Mouse (Mus musculus) kidney, embryonic 14.5 days (tissue): ENCODE measurements at regions not wholly inside any gene's neighbourhood (a gene's known extent, or its start where the extent isn't known, plus 50 kb on each side); places are given as distances from the start of the nearest gene placed in this dataset.
"Not testable (repeated sequence)": the region's sequence is repeated elsewhere in the genome, so short reads cannot be mapped to it uniquely, and the experiment has no call there.

Experiments
- ATAC-seq: fragments of 200-750 bp; cut with Nextera tagmentation; 2 replicates; pipeline ENCODE4 v1.8.0; 2017; ENCODE audit warnings: moderate number of reproducible peaks, mild to moderate bottlenecking, moderate TSS enrichment, moderate library complexity; ENCODE audit not compliant: low FRiP score, low TSS enrichment
- H3K27ac ChIP-seq: fragments of 300-500 bp; sonication (generic); 2 replicates; pipeline ENCODE4 v1.5.1; 2014; ENCODE audit warnings: low read depth, mild to moderate bottlenecking, low read length, moderate library complexity, mixed read lengths
- H3K27me3 ChIP-seq: fragments of 300-500 bp; sonication (generic); 2 replicates; pipeline ENCODE4 v1.6.1; 2014; ENCODE audit warnings: mild to moderate bottlenecking, low read length; ENCODE audit not compliant: control insufficient read depth, insufficient read depth
- H3K36me3 ChIP-seq: fragments of 300-500 bp; sonication (generic); 2 replicates; pipeline ENCODE4 v1.6.1; 2014; ENCODE audit warnings: low read length, mixed read lengths; ENCODE audit not compliant: control insufficient read depth, insufficient read depth
- H3K4me1 ChIP-seq: fragments of 300-500 bp; sonication (generic); 2 replicates; pipeline ENCODE4 v1.6.1; 2014; ENCODE audit warnings: low read length, mixed read lengths; ENCODE audit not compliant: control insufficient read depth, insufficient read depth
- H3K4me2 ChIP-seq: fragments of 300-500 bp; sonication (generic); replicated peaks from 2 replicates; pipeline ENCODE4 v1.6.1; 2014; ENCODE audit warnings: low read depth, mild to moderate bottlenecking, low read length
- H3K4me3 ChIP-seq: fragments of 300-500 bp; sonication (generic); 2 replicates; pipeline ENCODE4 v1.5.1; 2014; ENCODE audit warnings: mild to moderate bottlenecking, low read length
- H3K9ac ChIP-seq: fragments of 300-500 bp; sonication (generic); 2 replicates; pipeline ENCODE4 v1.6.1; 2014; ENCODE audit warnings: low read depth, mild to moderate bottlenecking, low read length, moderate library complexity
- H3K9me3 ChIP-seq: fragments of 300-500 bp; sonication (generic); 2 replicates; pipeline ENCODE4 v1.6.1; 2016; ENCODE audit warnings: low read length; ENCODE audit not compliant: control insufficient read depth
- WGBS: fragments of 180-500 bp; shearing (Covaris S2); extraction: QIAGEN DNeasy Blood & Tissue Kit; methylation state at CpG from one replicate; pipeline ENCODE4 v1.1.7; 2014; 5-methylcytosine and 5-hydroxymethylcytosine counted together

DNA sequence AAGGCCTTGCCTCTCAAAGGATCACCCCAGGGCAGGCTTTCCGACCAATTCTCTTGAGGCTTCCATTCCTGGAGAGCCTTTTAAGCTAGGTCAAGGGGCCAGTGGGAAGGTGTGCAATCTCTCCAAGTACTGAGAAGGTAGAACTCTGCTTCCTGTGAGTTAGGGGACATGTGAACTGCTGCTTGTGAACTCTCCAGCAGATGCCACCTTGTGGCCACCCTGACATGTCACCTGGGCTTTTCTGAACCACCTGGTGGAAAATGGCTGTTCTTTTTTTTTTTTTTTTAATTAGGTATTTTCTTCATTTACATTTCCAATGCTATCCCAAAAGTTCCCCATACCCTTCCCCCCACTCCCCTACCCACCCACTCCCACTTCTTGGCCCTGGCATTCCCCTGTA is 438.5 kb upstream of the Sall1 start:
- H3K27ac ChIP-seq, H3K9me3 ChIP-seq, H3K4me2 ChIP-seq, H3K4me1 ChIP-seq, ATAC-seq, H3K9ac ChIP-seq, H3K4me3 ChIP-seq, H3K27me3 ChIP-seq, H3K36me3 ChIP-seq: not testable (repeated sequence)
- 75% methylated on average over 1 of the region's 1 CpGs for WGBS

- 34% methylated on average over 4 of the region's 4 CpGs for WGBS
- Histone ChIP-seq H3K9me3 (no peaks in the 10 kb centered on the region), H3K36me3 (no peaks in the 10 kb centered on the region), H3K27ac (no peak overlapping the region), H3K4me3 (no peak overlapping the region), H3K4me1 (no peaks in the 10 kb centered on the region), H3K27me3 (no peaks in the 10 kb centered on the region), H3K4me2 (no peak overlapping the region), H3K9ac (no peak overlapping the region)
- no peak for ATAC-seq
Measured at GRCm38 (mm10) chr8:89476930-89477329, 433.0 kb upstream of the Sall1 start.

GRCm38 (mm10) chr8:89471116-89471515 is 427.2 kb upstream of the Sall1 start:
- 93% methylated on average over 5 of the region's 5 CpGs for WGBS
- H3K4me3 ChIP-seq = no peak overlapping the region
- no peak overlapping the region for H3K9ac ChIP-seq
- ATAC-seq = no peak
- H3K36me3 ChIP-seq = no peaks in the 10 kb centered on the region
- no peaks in the 10 kb centered on the region for H3K4me1 ChIP-seq
- H3K9me3 ChIP-seq = no peaks in the 10 kb centered on the region
- H3K27ac ChIP-seq = no peak overlapping the region
- no peaks in the 10 kb centered on the region for H3K27me3 ChIP-seq
- no peak overlapping the region for H3K4me2 ChIP-seq

- no peaks in the 10 kb centered on the region for H3K4me1 ChIP-seq
- H3K4me3 ChIP-seq = no peak overlapping the region
- no peak for ATAC-seq
- H3K36me3 ChIP-seq = no peaks in the 10 kb centered on the region
- no peak overlapping the region for H3K27ac ChIP-seq
- no peaks in the 10 kb centered on the region for H3K27me3 ChIP-seq
- no peaks in the 10 kb centered on the region for H3K9me3 ChIP-seq
- H3K4me2 ChIP-seq = no peak overlapping the region
- WGBS = 90% methylated on average over 5 of the region's 5 CpGs
- H3K9ac ChIP-seq = no peak overlapping the region
Measured at GRCm38 (mm10) chr8:89468782-89469220, 424.8 kb upstream of the Sall1 start.

DNA sequence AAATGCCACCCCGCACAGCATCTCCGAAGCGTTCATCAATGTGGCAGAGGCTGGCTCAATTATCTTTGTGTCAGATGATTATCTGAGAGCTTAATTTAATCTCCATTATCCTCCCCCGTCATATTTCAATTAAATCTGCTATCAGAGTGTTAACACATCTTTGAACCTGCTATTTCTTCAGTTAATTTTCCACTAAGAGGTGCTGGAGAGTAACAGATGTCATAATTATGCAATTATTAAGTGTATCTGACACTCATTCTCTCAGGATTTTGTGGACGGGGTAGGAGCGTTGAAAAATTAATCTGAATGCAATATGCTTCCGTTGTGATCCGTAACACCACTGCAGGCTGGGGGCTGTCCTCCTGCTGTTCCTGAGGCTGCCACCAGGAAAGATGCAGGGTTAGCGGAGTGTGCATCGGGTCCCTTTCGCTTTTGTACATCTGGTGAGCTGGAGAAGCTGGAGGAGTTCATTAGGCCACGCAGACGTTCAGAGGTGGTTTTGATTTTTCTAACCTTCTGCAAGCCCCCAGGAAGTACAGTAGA is 421.3 kb upstream of the Sall1 start:
- whole genome bisulfite sequencing = 87% methylated on average over 13 of the region's 13 CpGs
- Histone ChIP-seq H3K4me2 (no peak overlapping the region), H3K36me3 (no peaks in the 10 kb centered on the region), H3K27me3 (no peaks in the 10 kb centered on the region), H3K4me3 (no peak overlapping the region), H3K27ac (no peak overlapping the region), H3K4me1 (no peaks in the 10 kb centered on the region), H3K9ac (no peak overlapping the region), H3K9me3 (no peaks in the 10 kb centered on the region)
- no peak for ATAC-seq

GRCm38 (mm10) chr8:89456517-89456916 is 412.6 kb upstream of the Sall1 start:
- WGBS = 25% methylated on average over 4 of the region's 4 CpGs
- no peak for ATAC-seq
- Histone ChIP-seq H3K9ac (no peak overlapping the region), H3K27me3 (peaks cover 3% of the 10 kb centered on the region; the same call in 1 of the 2 replicates), H3K4me2 (no peak overlapping the region), H3K27ac (no peak overlapping the region), H3K36me3 (no peaks in the 10 kb centered on the region), H3K4me1 (peaks cover 5% of the 10 kb centered on the region; the same call in 1 of the 2 replicates), H3K4me3 (no peak overlapping the region), H3K9me3 (no peaks in the 10 kb centered on the region; the same call in 1 of the 2 replicates)

DNA sequence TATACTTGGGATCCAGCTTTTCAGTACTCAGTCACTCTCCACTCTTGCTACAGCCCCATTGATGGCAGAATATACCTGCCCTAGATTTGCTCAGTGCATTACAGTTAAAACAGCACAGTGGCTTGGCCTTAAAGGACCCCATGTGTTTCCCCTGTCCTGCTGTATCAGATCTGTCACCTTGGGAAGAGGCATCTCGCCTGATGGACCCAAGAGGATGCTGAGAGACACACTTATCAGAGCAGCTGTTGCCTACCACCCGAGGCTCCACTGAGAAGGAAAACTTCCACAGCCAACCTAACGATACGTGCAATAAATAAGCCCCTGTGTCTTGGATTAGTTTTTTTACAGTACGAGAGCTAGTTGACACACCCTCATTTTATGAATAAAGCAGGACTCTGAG is 411.8 kb upstream of the Sall1 start:
- Histone ChIP-seq H3K9ac (no peak overlapping the region), H3K4me3 (no peak overlapping the region), H3K4me1 (peaks cover 5% of the 10 kb centered on the region; the same call in 1 of the 2 replicates), H3K27ac (no peak overlapping the region), H3K9me3 (no peaks in the 10 kb centered on the region; the same call in 1 of the 2 replicates), H3K4me2 (no peak overlapping the region), H3K27me3 (peaks cover 3% of the 10 kb centered on the region; the same call in 1 of the 2 replicates), H3K36me3 (no peaks in the 10 kb centered on the region)
- 65% methylated on average over 5 of the region's 5 CpGs for WGBS
- ATAC-seq = no peak

- Histone ChIP-seq H3K36me3 (no peaks in the 10 kb centered on the region), H3K4me2 (no peak overlapping the region), H3K27me3 (peaks cover 3% of the 10 kb centered on the region; the same call in 1 of the 2 replicates), H3K4me1 (no peaks in the 10 kb centered on the region; the same call in 1 of the 2 replicates), H3K9ac (no peak overlapping the region), H3K4me3 (no peak overlapping the region), H3K9me3 (no peaks in the 10 kb centered on the region; the same call in 1 of the 2 replicates), H3K27ac (no peak overlapping the region)
- no peak for ATAC-seq
- 70% methylated on average over 7 of the region's 7 CpGs for WGBS
Measured at GRCm38 (mm10) chr8:89454197-89454596, 410.2 kb upstream of the Sall1 start.

DNA sequence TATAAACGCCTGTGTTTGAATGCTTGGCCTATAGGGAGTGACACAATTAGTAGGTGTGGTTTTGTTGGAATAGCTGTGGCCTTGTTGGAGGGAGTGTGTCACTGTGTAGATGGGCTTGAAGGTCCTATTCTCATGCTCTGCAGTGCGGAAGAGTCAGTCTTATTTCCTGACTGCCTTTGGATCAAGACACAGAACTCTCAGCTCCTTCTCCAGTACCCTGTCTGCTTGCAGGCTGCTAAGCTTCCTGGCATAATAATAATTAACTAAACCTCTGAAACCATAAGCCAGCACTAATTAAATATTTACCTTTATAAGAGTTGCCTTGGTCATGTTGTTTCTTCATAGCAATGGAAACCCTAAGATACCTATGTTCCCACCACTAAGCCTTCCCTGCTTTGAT is 409.8 kb upstream of the Sall1 start:
- H3K9ac ChIP-seq = no peak overlapping the region
- H3K4me1 ChIP-seq = no peaks in the 10 kb centered on the region; the same call in 1 of the 2 replicates
- peaks cover 3% of the 10 kb centered on the region; the same call in 1 of the 2 replicates for H3K27me3 ChIP-seq
- H3K9me3 ChIP-seq = no peaks in the 10 kb centered on the region; the same call in 1 of the 2 replicates
- no peak for ATAC-seq
- no peak overlapping the region for H3K4me3 ChIP-seq
- no peak overlapping the region for H3K27ac ChIP-seq
- 87% methylated on average over 2 of the region's 2 CpGs for WGBS
- no peak overlapping the region for H3K4me2 ChIP-seq
- no peaks in the 10 kb centered on the region for H3K36me3 ChIP-seq
